Mouse (Mus musculus) cortical plate, adult 2 months (tissue): ENCODE results near the gene Atp2a1. TPM values are rescaled to one million over a fixed set of nuclear protein-coding genes. Genes with fewer than 3 reads are reported as not detected.
"Not testable (repeated sequence)": the region's sequence is repeated elsewhere in the genome, so short reads cannot be mapped to it uniquely, and the experiment has no call there.

Source experiments
- H3K27ac ChIP-seq: fragments of 200-500 bp; 2 replicates; pipeline ENCODE4 v1.5.1; 2012; ENCODE audit warnings: low read length, control low read depth, inconsistent platforms; ENCODE audit not compliant: insufficient read depth
- H3K4me1 ChIP-seq: fragments of 200-500 bp; 2 replicates; pipeline ENCODE4 v1.6.1; 2011; ENCODE audit warnings: low read length; ENCODE audit not compliant: control insufficient read depth, insufficient read depth
- H3K4me3 ChIP-seq: fragments of 200-500 bp; 2 replicates; pipeline ENCODE4 v1.5.1; 2011; ENCODE audit warnings: mild to moderate bottlenecking, low read length, control low read depth; ENCODE audit not compliant: insufficient read depth
- CTCF ChIP-seq: fragments of 200-500 bp; IDR thresholded peaks from 2 replicates; pipeline ENCODE4 v1.5.1; 2011; ENCODE audit warnings: mild to moderate bottlenecking, control low read depth, low read length; ENCODE audit not compliant: insufficient read depth; ENCODE audit errors: extremely low read depth
- POLR2A ChIP-seq: fragments of 200-500 bp; IDR thresholded peaks from 2 replicates; pipeline ENCODE4 v1.6.1; 2011; ENCODE audit warnings: mild to moderate bottlenecking, low read length, control low read depth; ENCODE audit not compliant: insufficient read depth; ENCODE audit errors: extremely low read depth
- polyA plus RNA-seq: library from polyadenylated mRNA; depleted of rRNA; stranded (reverse); fragments of >200 nt; gene quantifications from 2 replicates; pipeline ENCODE4 v1.2.3, GENCODE M21; 2012

The Atp2a1 gene
- polyA plus RNA-seq, 1 experiment = 0.52 TPM

DNA sequence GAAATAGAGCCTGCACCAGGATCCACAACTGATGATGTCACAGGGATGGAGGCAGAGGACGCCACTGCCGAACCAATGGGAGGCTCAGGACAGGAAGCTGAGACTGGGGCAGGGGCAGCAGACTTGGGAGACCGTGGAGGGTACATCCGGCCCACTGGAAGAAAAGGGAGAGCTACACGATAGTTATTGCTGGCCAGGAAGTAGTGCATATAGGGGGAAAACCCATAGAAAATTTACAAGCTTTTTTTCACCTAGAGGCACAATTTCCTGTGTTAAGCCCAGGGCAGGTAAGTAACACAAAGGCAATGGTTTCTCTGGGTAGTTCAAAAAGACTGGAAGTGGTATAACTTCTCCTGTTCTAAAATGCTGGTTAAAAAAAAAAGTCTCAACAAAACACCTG lies 33.6 kb upstream of the Atp2a1 start:
- no peaks in the 10 kb centered on the region for H3K4me1 ChIP-seq
- no peak for TF ChIP-seq POLR2A
- no peak for TF ChIP-seq CTCF
- H3K4me3 ChIP-seq = no peak overlapping the region
- H3K27ac ChIP-seq = no peak overlapping the region

DNA sequence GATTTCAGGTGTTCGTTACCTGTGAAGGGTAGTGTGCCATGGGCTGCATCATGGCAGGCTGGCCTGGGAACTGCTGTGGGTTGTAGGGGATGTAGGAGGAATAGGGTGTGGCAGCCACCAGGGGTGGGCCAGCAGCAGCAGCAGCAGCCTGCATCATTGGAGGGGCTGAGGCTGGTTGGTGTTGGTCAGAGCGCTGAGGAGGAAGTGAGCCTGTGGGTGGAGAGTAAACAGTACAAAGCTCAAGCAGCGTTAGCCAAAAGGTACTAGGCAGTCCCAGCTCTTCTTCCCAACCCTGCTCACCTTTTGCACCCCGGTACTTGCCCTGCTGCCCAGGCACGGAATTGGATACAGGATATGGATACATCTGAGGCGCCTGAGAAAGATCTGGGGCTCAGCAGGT lies 31.2 kb upstream of the Atp2a1 start:
- TF ChIP-seq POLR2A (no peak), CTCF (no peak)
- no peaks in the 10 kb centered on the region for H3K4me1 ChIP-seq

GRCm38 (mm10) chr7:126491973-126492372 lies 29.1 kb upstream of the Atp2a1 start:
- no peak overlapping the region for H3K4me3 ChIP-seq
- H3K4me1 ChIP-seq = no peaks in the 10 kb centered on the region
- no peak overlapping the region for H3K27ac ChIP-seq
- TF ChIP-seq CTCF = no peak
- no peak for TF ChIP-seq POLR2A

More for the DNA sequence above, 31.2 kb upstream of the Atp2a1 start:
- H3K27ac ChIP-seq = no peak overlapping the region
- no peak overlapping the region for H3K4me3 ChIP-seq

GRCm38 (mm10) chr7:126491005-126491404 lies 28.1 kb upstream of the Atp2a1 start:
- no peak overlapping the region for H3K4me3 ChIP-seq
- no peak overlapping the region for H3K27ac ChIP-seq
- TF ChIP-seq CTCF (no peak), POLR2A (0 out of 2 replicates have a peak, but pooled peaks have one; percentile 3)
- no peaks in the 10 kb centered on the region for H3K4me1 ChIP-seq

GRCm38 (mm10) chr7:126487617-126488385 lies 24.9 kb upstream of the Atp2a1 start:
- H3K27ac ChIP-seq, H3K4me1 ChIP-seq: not testable (repeated sequence)
- peak overlapping the region; percentile 73 for H3K4me3 ChIP-seq

DNA sequence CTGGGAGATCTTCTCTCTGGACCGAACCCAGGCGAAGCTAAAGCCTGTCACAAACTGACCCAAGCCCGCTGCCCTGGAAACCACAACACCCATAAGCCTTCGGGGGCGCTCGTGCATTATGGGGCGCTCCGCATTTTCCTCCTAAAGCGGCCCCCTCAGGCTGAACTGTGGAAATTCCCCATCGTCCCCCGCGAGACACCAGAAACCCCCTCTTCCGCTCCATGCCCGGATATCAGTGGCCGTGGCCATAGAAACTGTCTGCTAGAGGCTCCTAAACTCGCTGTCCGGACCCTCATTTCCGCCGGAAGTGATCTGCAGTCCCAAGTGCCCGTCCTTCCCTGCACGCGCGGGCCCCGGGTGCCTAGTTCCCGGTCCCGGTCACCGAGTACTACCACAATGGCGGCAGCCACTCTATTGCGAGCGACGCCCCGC lies 24.2 kb upstream of the Atp2a1 start, which contains the start of gene Tufm:
Tufm (plus strand) TSS at position 310 of the 432 bp plus-strand sequence.
- H3K4me3 ChIP-seq = peak within 1 kb of the TSS; percentile 73
- no peaks in the 10 kb centered on the region for H3K4me1 ChIP-seq
- H3K27ac ChIP-seq = peak within 1 kb of the TSS; percentile 20; the same call in 1 of the 2 replicates
- TF ChIP-seq POLR2A (peak; percentile 42; the same call in 1 of the 2 replicates), CTCF (no peak)

- Histone ChIP-seq H3K27ac (peak overlapping the region; percentile 39; the same call in 1 of the 2 replicates), H3K4me1 (no peaks in the 10 kb centered on the region), H3K4me3 (peak overlapping the region; percentile 20)
- TF ChIP-seq CTCF (no peak), POLR2A (peak; percentile 35; the same call in 1 of the 2 replicates)
Observed at GRCm38 (mm10) chr7:126482392-126482871, 19.5 kb upstream of the Atp2a1 start.

DNA sequence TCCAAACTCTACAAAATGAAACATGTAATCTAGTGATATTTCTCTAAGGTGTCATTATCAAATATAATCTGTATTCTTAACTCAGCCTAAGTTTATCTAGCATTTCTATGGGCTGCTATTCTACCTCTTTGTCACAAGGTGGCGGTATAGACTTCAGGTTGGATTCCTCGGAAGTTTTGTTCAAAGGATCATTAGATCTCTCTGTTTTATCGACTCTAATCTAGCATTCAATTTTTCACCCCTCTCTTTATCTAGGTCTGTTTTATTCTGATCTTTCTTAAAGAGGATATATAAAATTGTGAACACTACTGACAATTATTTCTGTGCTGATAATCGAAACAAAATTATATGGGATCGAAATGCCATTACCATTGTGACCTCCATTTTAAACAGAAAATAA lies 18.8 kb upstream of the Atp2a1 start:
- no peak overlapping the region for H3K27ac ChIP-seq
- TF ChIP-seq POLR2A = no peak
- TF ChIP-seq CTCF = no peak
- no peak overlapping the region; the same call in 1 of the 2 replicates for H3K4me3 ChIP-seq
- no peaks in the 10 kb centered on the region for H3K4me1 ChIP-seq

DNA sequence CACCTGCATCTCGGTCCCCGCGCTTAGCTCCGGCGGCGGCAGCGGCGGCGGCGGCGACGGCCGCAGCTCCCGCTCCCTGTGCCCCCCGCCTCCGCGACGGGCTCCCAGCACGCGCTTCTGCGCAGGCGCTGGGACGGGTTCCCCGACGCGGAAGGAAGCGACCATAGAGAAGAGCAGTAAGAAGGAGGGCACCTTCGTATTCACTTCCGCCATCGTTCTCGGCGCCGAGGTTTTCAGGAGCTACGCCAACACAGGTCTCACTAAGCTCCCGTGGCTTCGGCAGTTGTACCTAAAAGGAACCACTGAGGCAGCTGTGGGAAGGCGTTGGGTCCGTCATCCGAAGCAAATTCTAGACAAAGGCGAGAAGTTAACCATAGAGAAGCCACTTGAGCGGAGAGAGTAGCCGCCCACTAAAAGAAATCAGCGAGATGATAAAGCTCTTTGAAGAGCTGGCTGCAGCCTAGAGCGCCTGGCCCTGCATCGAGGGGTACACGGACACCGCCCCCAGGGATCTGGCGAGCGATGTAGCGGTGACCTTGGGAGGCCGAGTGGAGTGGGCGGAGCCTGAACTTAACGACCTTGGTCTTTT lies 12.2 kb upstream of the Atp2a1 start, which contains the start of gene Sh2b1:
Sh2b1 (minus strand) TSS at position 432 of the 589 bp plus-strand sequence.
- H3K4me3 ChIP-seq = peak within 1 kb of the TSS; percentile 75
- H3K4me1 ChIP-seq = no peaks in the 10 kb centered on the region
- peak within 1 kb of the TSS; percentile 83 for H3K27ac ChIP-seq
- peak; percentile 17; the same call in 1 of the 2 replicates for TF ChIP-seq CTCF
- TF ChIP-seq POLR2A = peak; percentile 90

DNA sequence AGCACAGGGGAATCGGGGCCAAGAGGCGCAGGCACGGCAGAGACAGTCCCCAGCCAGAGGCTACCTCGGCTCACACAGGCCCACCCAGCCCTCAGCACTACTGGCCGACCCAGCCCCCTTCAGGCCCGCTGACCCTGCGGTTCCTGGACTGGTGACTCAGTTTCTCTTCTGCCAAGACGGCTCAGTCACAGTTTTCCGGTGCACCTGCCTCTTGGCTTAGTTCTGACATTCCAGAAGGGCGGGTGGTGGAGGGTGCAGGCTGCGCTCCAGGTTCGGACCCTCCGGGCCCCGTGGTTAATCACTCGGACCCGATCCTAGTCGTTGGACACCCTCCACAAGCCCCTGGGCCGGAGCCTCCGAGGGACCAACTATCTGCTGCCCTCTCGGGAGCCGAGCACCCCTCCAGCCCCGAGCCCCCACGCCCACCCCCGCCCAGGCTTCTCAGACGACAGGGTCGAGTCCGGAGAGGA lies 11.6 kb upstream of the Atp2a1 start:
- TF ChIP-seq CTCF (no peak), POLR2A (no peak)
- peak overlapping the region; percentile 75 for H3K4me3 ChIP-seq
- H3K27ac ChIP-seq = no peak overlapping the region
- no peaks in the 10 kb centered on the region for H3K4me1 ChIP-seq
